Mouse (Mus musculus): Measurements from ENCODE around the gene Phf13. TPM values are rescaled to one million over a fixed set of nuclear protein-coding genes. Genes with fewer than 3 reads are reported as not detected.

Phf13 gene
- total and polyA plus RNA-seq, 3 experiments: 2.0 to 5.4 (median 2.9) TPM

- Histone ChIP-seq H3K4me1 (ENCODE audit: insufficient read depth, low read depth, low read length) (peaks cover 28% of the 10 kb centered on the region), H3K36me3 (replicated peaks) (no peaks in the 10 kb centered on the region), H3K27me3 (ENCODE audit: insufficient read depth, low read length) (peaks cover 52% of the 10 kb centered on the region), H3K9me3 (replicated peaks) (no peaks in the 10 kb centered on the region), H3K4me3 (ENCODE audit: low read depth, low read length) (no peak overlapping the region)
- no peak for DNase-seq (ENCODE audit: low spot score)
- TF ChIP-seq POLR2AphosphoS5 (IDR thresholded peaks at IDR 0.05; ENCODE audit: insufficient replicate concordance, low read depth, low read length) (no peak), TAL1 (conservative IDR thresholded peaks at IDR 0.05; ENCODE audit: low read depth, low read length) (no peak), CTCF (IDR thresholded peaks at IDR 0.05; ENCODE audit: low read depth, low read length) (no peak), GATA2 (IDR thresholded peaks at IDR 0.05; ENCODE audit: borderline replicate concordance, low read depth, low read length) (no peak), GATA1 (IDR thresholded peaks at IDR 0.05; ENCODE audit: borderline replicate concordance, low read length) (no peak)
- ATAC-seq (ENCODE audit: extremely low read depth, insufficient number of reproducible peaks, low FRiP score, poor library complexity, severe bottlenecking): no peak
Observed at GRCm38 (mm10) chr4:152002063-152002462, 6.0 kb upstream of the Phf13 start.

- H3K4me1 ChIP-seq (ENCODE audit: insufficient read depth, low read depth, low read length): peaks cover 29% of the 10 kb centered on the region
- no peak for DNase-seq (ENCODE audit: low spot score)
- H3K36me3 ChIP-seq (replicated peaks): no peaks in the 10 kb centered on the region
- no peak overlapping the region for H3K4me3 ChIP-seq (ENCODE audit: low read depth, low read length)
- no peak for TF ChIP-seq CTCF (IDR thresholded peaks at IDR 0.05; ENCODE audit: low read depth, low read length)
- ATAC-seq (ENCODE audit: extremely low read depth, insufficient number of reproducible peaks, low FRiP score, poor library complexity, severe bottlenecking): no peak
- peaks cover 46% of the 10 kb centered on the region for H3K27me3 ChIP-seq (ENCODE audit: insufficient read depth, low read length)
- H3K9me3 ChIP-seq (replicated peaks): no peaks in the 10 kb centered on the region
Observed at GRCm38 (mm10) chr4:152001335-152001734, 5.3 kb upstream of the Phf13 start.

GRCm38 (mm10) chr4:152000906-152001305, 4.8 kb upstream of the Phf13 start:
- no peaks in the 10 kb centered on the region for H3K36me3 ChIP-seq (replicated peaks)
- no peak for ATAC-seq (ENCODE audit: extremely low read depth, insufficient number of reproducible peaks, low FRiP score, poor library complexity, severe bottlenecking)
- H3K27me3 ChIP-seq (ENCODE audit: insufficient read depth, low read length): peaks cover 45% of the 10 kb centered on the region

GRCm38 (mm10) chr4:151999481-151999880, 3.4 kb upstream of the Phf13 start:
- H3K4me3 ChIP-seq (ENCODE audit: low read depth, low read length): no peak overlapping the region
- TF ChIP-seq GATA1 (IDR thresholded peaks at IDR 0.05; ENCODE audit: borderline replicate concordance, low read length): no peak
- TF ChIP-seq CTCF (IDR thresholded peaks at IDR 0.05; ENCODE audit: low read depth, low read length): no peak
- no peak for TF ChIP-seq POLR2AphosphoS5 (IDR thresholded peaks at IDR 0.05; ENCODE audit: insufficient replicate concordance, low read depth, low read length)
- TF ChIP-seq GATA2 (IDR thresholded peaks at IDR 0.05; ENCODE audit: borderline replicate concordance, low read depth, low read length): no peak
- TF ChIP-seq TAL1 (conservative IDR thresholded peaks at IDR 0.05; ENCODE audit: low read depth, low read length): no peak
- H3K27me3 ChIP-seq (ENCODE audit: insufficient read depth, low read length): peaks cover 44% of the 10 kb centered on the region
- H3K36me3 ChIP-seq (replicated peaks): no peaks in the 10 kb centered on the region
- ATAC-seq (ENCODE audit: extremely low read depth, insufficient number of reproducible peaks, low FRiP score, poor library complexity, severe bottlenecking) (no peak), DNase-seq (ENCODE audit: low spot score) (no peak)
- H3K4me1 ChIP-seq (ENCODE audit: insufficient read depth, low read depth, low read length): peaks cover 44% of the 10 kb centered on the region
- H3K9me3 ChIP-seq (replicated peaks): no peaks in the 10 kb centered on the region

More at GRCm38 (mm10) chr4:152000906-152001305, 4.8 kb upstream of the Phf13 start:
- DNase-seq (ENCODE audit: low spot score): no peak
- H3K9me3 ChIP-seq (replicated peaks): no peaks in the 10 kb centered on the region
- H3K4me1 ChIP-seq (ENCODE audit: insufficient read depth, low read depth, low read length): peaks cover 30% of the 10 kb centered on the region
- no peak for TF ChIP-seq GATA1 (IDR thresholded peaks at IDR 0.05; ENCODE audit: borderline replicate concordance, low read length)
- TF ChIP-seq POLR2AphosphoS5 (IDR thresholded peaks at IDR 0.05; ENCODE audit: insufficient replicate concordance, low read depth, low read length): no peak
- TF ChIP-seq GATA2 (IDR thresholded peaks at IDR 0.05; ENCODE audit: borderline replicate concordance, low read depth, low read length): no peak
- no peak for TF ChIP-seq CTCF (IDR thresholded peaks at IDR 0.05; ENCODE audit: low read depth, low read length)
- no peak for TF ChIP-seq TAL1 (conservative IDR thresholded peaks at IDR 0.05; ENCODE audit: low read depth, low read length)
- H3K4me3 ChIP-seq (ENCODE audit: low read depth, low read length): no peak overlapping the region

GRCm38 (mm10) chr4:151997701-151998100, 1.6 kb upstream of the Phf13 start:
- DNase-seq (ENCODE audit: low spot score) (no peak), ATAC-seq (ENCODE audit: extremely low read depth, insufficient number of reproducible peaks, low FRiP score, poor library complexity, severe bottlenecking) (no peak)
- Histone ChIP-seq H3K27me3 (ENCODE audit: insufficient read depth, low read length) (peaks cover 48% of the 10 kb centered on the region), H3K36me3 (replicated peaks) (peaks cover 4% of the 10 kb centered on the region), H3K4me1 (ENCODE audit: insufficient read depth, low read depth, low read length) (peaks cover 59% of the 10 kb centered on the region), H3K4me3 (ENCODE audit: low read depth, low read length) (no peak overlapping the region; the same call in 1 of the 2 replicates), H3K9me3 (replicated peaks) (no peaks in the 10 kb centered on the region)
- no peak for TF ChIP-seq CTCF (IDR thresholded peaks at IDR 0.05; ENCODE audit: low read depth, low read length)
- TF ChIP-seq GATA2 (IDR thresholded peaks at IDR 0.05; ENCODE audit: borderline replicate concordance, low read depth, low read length): no peak
- no peak for TF ChIP-seq GATA1 (IDR thresholded peaks at IDR 0.05; ENCODE audit: borderline replicate concordance, low read length)
- no peak for TF ChIP-seq POLR2AphosphoS5 (IDR thresholded peaks at IDR 0.05; ENCODE audit: insufficient replicate concordance, low read depth, low read length)
- no peak for TF ChIP-seq TAL1 (conservative IDR thresholded peaks at IDR 0.05; ENCODE audit: low read depth, low read length)

- DNase-seq (ENCODE audit: low spot score) (no peak), ATAC-seq (ENCODE audit: extremely low read depth, insufficient number of reproducible peaks, low FRiP score, poor library complexity, severe bottlenecking) (no peak)
- TF ChIP-seq TAL1 (conservative IDR thresholded peaks at IDR 0.05; ENCODE audit: low read depth, low read length) (no peak), GATA2 (IDR thresholded peaks at IDR 0.05; ENCODE audit: borderline replicate concordance, low read depth, low read length) (no peak), POLR2AphosphoS5 (IDR thresholded peaks at IDR 0.05; ENCODE audit: insufficient replicate concordance, low read depth, low read length) (no peak), GATA1 (IDR thresholded peaks at IDR 0.05; ENCODE audit: borderline replicate concordance, low read length) (no peak), CTCF (IDR thresholded peaks at IDR 0.05; ENCODE audit: low read depth, low read length) (no peak)
- H3K27me3 ChIP-seq (ENCODE audit: insufficient read depth, low read length): peaks cover 49% of the 10 kb centered on the region
- peaks cover 66% of the 10 kb centered on the region for H3K4me1 ChIP-seq (ENCODE audit: insufficient read depth, low read depth, low read length)
- peak overlapping the region; percentile 87 for H3K4me3 ChIP-seq (ENCODE audit: low read depth, low read length)
- no peaks in the 10 kb centered on the region for H3K9me3 ChIP-seq (replicated peaks)
- peaks cover 12% of the 10 kb centered on the region for H3K36me3 ChIP-seq (replicated peaks)
Observed at GRCm38 (mm10) chr4:151996951-151997222, 829 bp upstream of the Phf13 start.
